Mouse (Mus musculus) thymus, adult 2 months (tissue): ENCODE measurements around the gene Ube2d1.

Experiments
- CTCF ChIP-seq: fragments of 200-500 bp; IDR thresholded peaks from 2 replicates; pipeline ENCODE4 v1.5.1; 2012; ENCODE audit warnings: mild to moderate bottlenecking, control low read depth, low read length, moderate library complexity, borderline replicate concordance; ENCODE audit not compliant: control insufficient read depth, poor library complexity, insufficient read depth; ENCODE audit errors: extremely low read depth
- POLR2A ChIP-seq: fragments of 200-500 bp; IDR thresholded peaks from 2 replicates; pipeline ENCODE4 v1.6.1; 2012; ENCODE audit warnings: mild to moderate bottlenecking, low read length, control low read depth, moderate library complexity; ENCODE audit not compliant: control insufficient read depth, poor library complexity, insufficient read depth; ENCODE audit errors: extremely low read depth

GRCm38 (mm10) chr10:71267511-71267910 lies 17.6 kb downstream of the Ube2d1 start:
- TF ChIP-seq CTCF: no peak
- no peak for TF ChIP-seq POLR2A
